Mouse (Mus musculus): ENCODE data around the gene Arhgap11a. TPM values are rescaled to one million over a fixed set of nuclear protein-coding genes. Genes with fewer than 3 reads are reported as not detected.
A peak's percentile ranks its signal among the peaks of the same experiment; 100 is the strongest.

Arhgap11a gene
- polyA plus RNA-seq, 1 experiment from 2014 or later = 29.7 TPM

GRCm38 (mm10) chr2:113839488-113839887 lies 9.0 kb downstream of the Arhgap11a start:
- ATAC-seq = no peak
- H3K9me3 ChIP-seq (replicated peaks) = no peaks in the 10 kb centered on the region
- H3K4me1 ChIP-seq = peaks cover 3% of the 10 kb centered on the region; the same call in 1 of the 2 replicates
- no peak overlapping the region for H3K9ac ChIP-seq
- H3K27me3 ChIP-seq (replicated peaks) = no peaks in the 10 kb centered on the region
- H3K4me3 ChIP-seq = no peak overlapping the region
- no peak overlapping the region for H3K27ac ChIP-seq
- H3K4me2 ChIP-seq = no peak overlapping the region
- 84% methylated on average over 4 of the region's 4 CpGs for WGBS (ENCODE audit: insufficient replicate concordance)
- peaks cover 83% of the 10 kb centered on the region for H3K36me3 ChIP-seq

- ATAC-seq = no peak
- Histone ChIP-seq H3K4me2 (no peak overlapping the region), H3K4me1 (no peaks in the 10 kb centered on the region), H3K9ac (no peak overlapping the region), H3K27me3 (replicated peaks) (no peaks in the 10 kb centered on the region), H3K36me3 (peaks cover 81% of the 10 kb centered on the region), H3K27ac (no peak overlapping the region), H3K9me3 (replicated peaks) (0 out of 2 replicates have a peak, but pooled peaks cover 10% of the 10 kb centered on the region), H3K4me3 (no peak overlapping the region)
- WGBS (ENCODE audit: insufficient replicate concordance) = 83% methylated on average over 3 of the region's 3 CpGs
These were observed 13.2 kb downstream of the Arhgap11a start for GRCm38 (mm10) chr2:113835219-113835618.

DNA sequence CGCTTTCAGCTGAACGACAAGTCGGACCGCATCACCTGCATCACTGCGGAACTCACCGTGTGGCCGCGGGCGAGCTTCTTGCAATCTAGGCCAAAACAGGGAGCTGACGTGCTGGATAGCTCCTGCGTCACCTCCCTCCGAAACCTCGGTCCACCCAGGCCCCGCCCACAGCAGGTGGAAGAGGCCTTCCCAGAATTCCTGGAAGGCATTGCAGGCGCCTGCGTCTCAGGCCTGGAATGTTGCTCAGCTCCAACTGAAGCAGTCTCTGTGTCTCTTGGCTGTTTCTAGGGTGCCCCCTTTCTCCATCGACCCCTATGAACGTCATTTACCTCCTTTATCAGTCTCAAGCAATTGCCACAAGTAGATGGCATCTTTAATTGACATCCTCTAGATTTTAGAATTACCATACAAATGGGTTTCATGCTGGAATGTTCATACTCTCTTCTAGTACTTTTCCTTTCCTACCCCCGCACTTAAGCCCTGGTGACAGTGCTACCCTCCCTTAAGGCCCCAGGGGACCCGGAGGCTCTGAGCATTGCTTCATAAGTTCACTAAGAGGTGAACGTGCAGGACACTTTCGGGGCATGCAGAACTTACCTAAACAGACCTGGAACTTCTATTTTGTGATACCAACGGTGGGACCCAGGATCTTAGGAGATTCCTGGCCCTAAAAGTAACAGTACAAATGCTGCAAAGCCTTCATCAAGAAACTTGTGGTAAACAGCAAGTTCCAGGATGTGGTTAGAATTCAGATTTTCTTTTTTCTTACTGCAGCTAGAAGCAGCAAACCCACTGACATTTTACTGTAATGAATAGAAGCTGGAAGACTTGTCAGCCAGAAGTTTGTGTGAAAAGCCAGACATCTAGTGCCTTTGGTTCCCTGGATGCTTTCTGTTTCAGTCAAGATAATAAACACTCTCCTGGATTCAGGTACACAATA lies 19.2 kb downstream of the Arhgap11a start, which contains the start of gene Scg5:
Gene Scg5 (minus strand): TSS at position 179 of the 940 bp plus-strand sequence.
- Histone ChIP-seq H3K27ac (no peak within 1 kb of the TSS), H3K27me3 (replicated peaks) (no peaks in the 10 kb centered on the region), H3K4me1 (peaks cover 14% of the 10 kb centered on the region), H3K9ac (no peak within 1 kb of the TSS), H3K9me3 (replicated peaks) (0 out of 2 replicates have a peak, but pooled peaks cover 10% of the 10 kb centered on the region), H3K4me2 (peak within 1 kb of the TSS; percentile 32), H3K36me3 (peaks cover 35% of the 10 kb centered on the region), H3K4me3 (no peak within 1 kb of the TSS)
- 30% methylated on average over 23 of the region's 23 CpGs for WGBS (ENCODE audit: insufficient replicate concordance)
- ATAC-seq = peak; percentile 32; the same call in 1 of the 2 replicates

DNA sequence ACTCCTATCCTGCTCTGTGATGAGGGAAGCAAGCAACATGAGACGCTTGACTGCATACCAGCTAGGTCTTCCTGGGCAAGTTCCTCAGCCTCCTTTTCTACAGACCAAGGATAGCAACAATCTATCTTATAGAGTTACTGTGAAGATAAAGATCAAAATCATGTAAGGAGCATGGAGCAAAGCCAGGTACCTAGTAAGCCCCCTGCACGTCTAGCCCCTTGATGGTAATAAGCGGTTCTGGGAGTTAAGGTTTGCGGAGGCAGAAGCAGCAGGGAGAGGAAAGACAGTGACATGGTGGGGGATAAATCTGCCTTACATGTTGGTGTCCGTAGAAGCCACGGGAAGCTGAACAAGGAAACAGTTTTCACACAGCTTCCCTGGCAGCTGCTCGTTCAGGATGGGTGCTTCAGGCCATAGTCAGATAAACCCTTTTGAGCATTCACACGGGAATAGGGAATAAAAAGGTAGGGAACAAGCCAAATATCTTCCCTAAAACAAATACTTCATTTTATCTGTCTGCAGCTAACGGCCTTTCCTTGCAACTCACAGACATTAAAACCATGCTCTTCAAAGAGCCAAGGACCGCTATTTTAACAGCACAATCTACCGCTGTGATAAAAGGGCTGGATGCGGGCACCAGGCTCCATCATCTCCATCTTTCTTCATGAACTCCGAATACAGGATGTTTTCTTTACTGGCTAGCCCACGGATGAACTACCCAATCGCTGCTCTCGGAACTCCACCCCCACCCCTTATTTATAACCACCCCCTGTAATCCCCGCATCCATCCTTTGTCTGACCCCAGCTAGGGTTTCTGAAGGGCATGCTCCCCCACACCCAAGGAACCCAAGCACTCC lies 20.1 kb downstream of the Arhgap11a start:
- Histone ChIP-seq H3K27me3 (replicated peaks) (no peaks in the 10 kb centered on the region), H3K27ac (no peak overlapping the region), H3K4me1 (peaks cover 14% of the 10 kb centered on the region), H3K9ac (no peak overlapping the region), H3K36me3 (peaks cover 26% of the 10 kb centered on the region), H3K4me3 (no peak overlapping the region), H3K4me2 (peak overlapping the region; percentile 32), H3K9me3 (replicated peaks) (0 out of 2 replicates have a peak, but pooled peaks cover 6% of the 10 kb centered on the region)
- WGBS (ENCODE audit: insufficient replicate concordance) = 39% methylated on average over 17 of the region's 17 CpGs
- 0 out of 2 replicates have a peak, but pooled peaks have one; percentile 37 for ATAC-seq

DNA sequence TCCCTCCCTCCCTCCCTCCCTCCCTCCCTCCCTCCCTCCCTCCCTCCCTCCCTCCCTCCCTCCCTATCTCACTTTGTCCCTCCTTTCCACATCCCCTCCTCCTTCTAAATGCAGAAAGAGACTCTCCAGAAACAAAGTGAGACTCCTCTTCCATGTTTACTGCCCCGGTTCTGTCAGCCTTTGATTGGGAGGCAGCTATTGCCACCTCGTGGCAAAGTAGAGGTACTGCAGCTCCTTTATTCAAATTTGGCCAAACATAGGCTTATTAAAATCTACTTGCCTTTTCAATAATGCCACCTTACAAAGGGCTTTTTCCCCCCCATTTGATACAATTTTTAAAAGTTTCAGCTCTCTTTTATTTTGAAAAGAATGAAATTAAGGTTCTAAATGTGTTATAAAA lies 24.6 kb downstream of the Arhgap11a start:
- ATAC-seq = no peak

GRCm38 (mm10) chr2:113822367-113822766 lies 26.1 kb downstream of the Arhgap11a start:
- Histone ChIP-seq H3K4me3 (no peak overlapping the region), H3K27me3 (replicated peaks) (no peaks in the 10 kb centered on the region), H3K36me3 (no peaks in the 10 kb centered on the region), H3K4me1 (no peaks in the 10 kb centered on the region), H3K4me2 (no peak overlapping the region), H3K27ac (no peak overlapping the region), H3K9me3 (replicated peaks) (no peaks in the 10 kb centered on the region), H3K9ac (no peak overlapping the region)
- 89% methylated on average over 8 of the region's 8 CpGs for WGBS (ENCODE audit: insufficient replicate concordance)
- no peak for ATAC-seq

More for the DNA sequence above, 24.6 kb downstream of the Arhgap11a start:
- peaks cover 6% of the 10 kb centered on the region for H3K4me1 ChIP-seq
- H3K4me2 ChIP-seq = no peak overlapping the region
- H3K36me3 ChIP-seq = no peaks in the 10 kb centered on the region
- 5% methylated on average over 2 of the region's 2 CpGs for WGBS (ENCODE audit: insufficient replicate concordance)
- H3K27me3 ChIP-seq (replicated peaks) = no peaks in the 10 kb centered on the region
- no peak overlapping the region for H3K4me3 ChIP-seq
- no peaks in the 10 kb centered on the region for H3K9me3 ChIP-seq (replicated peaks)
- H3K27ac ChIP-seq = no peak overlapping the region
- H3K9ac ChIP-seq = no peak overlapping the region

GRCm38 (mm10) chr2:113821176-113821734 lies 27.2 kb downstream of the Arhgap11a start:
- 76% methylated on average over 12 of the region's 12 CpGs for WGBS (ENCODE audit: insufficient replicate concordance)
- H3K4me1 ChIP-seq = no peaks in the 10 kb centered on the region
- ATAC-seq = no peak
- H3K4me2 ChIP-seq = no peak overlapping the region
- H3K9ac ChIP-seq = no peak overlapping the region
- H3K36me3 ChIP-seq = no peaks in the 10 kb centered on the region
- 0 out of 2 replicates have a peak, but pooled peaks cover 3% of the 10 kb centered on the region for H3K9me3 ChIP-seq (replicated peaks)
- H3K27ac ChIP-seq = no peak overlapping the region
- H3K27me3 ChIP-seq (replicated peaks) = no peaks in the 10 kb centered on the region
- no peak overlapping the region for H3K4me3 ChIP-seq

DNA sequence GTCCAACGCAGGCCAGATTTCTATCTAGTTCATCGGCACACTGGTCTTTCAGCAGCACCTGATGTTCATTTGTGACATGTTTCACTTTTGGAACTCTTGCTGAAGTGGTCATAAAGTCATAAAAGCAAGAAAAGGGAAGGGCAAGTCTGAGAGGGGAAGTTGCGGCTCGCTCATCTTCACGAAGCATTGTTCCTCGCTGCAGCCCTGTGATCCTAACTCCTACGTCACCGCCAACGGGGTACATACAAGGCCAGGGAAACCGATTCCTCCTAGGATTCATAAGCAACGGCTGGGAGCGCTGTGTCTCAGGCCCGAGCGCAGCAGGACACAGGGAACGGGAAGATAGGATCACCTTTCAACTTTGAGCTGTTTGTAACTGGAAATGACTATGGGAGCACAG lies 28.3 kb downstream of the Arhgap11a start:
- ATAC-seq = no peak
- 82% methylated on average over 15 of the region's 15 CpGs for WGBS (ENCODE audit: insufficient replicate concordance)

DNA sequence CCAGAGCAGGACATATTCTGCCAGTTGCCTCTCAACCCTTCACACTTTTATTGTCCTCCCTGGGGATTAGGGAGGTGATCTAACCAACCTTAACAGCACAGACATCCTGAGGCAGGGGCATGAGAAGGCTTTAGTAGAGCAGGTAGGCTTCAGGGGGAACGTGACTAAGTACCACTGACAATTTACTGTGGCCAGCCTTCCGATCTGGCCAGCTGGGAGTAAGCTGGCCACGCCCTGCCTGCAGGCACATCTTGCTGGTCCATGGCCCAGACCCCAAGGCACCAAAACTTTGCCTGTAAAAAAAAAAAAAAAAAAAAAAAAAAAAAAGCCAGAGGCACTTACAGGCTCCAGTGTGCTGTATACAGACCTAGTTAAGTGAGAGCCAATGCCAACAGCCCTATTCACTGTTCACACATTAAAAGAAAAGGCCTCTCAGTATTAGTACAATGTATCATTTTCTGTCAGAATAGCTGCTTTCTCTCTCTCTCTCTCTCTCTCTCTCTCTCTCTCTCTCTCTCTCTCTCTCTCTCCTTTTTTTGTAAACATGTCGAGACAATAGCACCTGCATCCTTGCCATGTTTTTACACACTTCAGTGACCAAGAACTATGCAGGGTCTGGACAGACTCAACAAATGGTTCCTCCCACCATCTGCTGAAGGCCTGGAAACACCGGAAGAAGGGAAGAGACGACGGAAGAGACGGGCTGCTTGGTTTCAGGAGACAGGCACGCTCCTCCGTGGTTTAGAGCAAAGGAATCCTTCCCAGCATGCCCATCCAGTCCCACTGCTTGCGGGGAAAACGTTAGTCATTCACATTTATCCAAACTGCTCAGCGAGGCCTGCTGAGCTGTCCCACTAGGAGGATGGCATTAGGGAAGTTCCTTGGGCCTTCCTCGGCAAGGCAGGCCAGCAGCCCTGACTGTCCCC lies 30.5 kb downstream of the Arhgap11a start:
- no peak for ATAC-seq
- Histone ChIP-seq H3K4me2 (no peak overlapping the region), H3K27me3 (replicated peaks) (no peaks in the 10 kb centered on the region), H3K9me3 (replicated peaks) (0 out of 2 replicates have a peak, but pooled peaks cover 3% of the 10 kb centered on the region), H3K4me3 (no peak overlapping the region), H3K9ac (no peak overlapping the region), H3K36me3 (no peaks in the 10 kb centered on the region), H3K27ac (no peak overlapping the region), H3K4me1 (no peaks in the 10 kb centered on the region)
- 68% methylated on average over 14 of the region's 14 CpGs for WGBS (ENCODE audit: insufficient replicate concordance)

More for the DNA sequence above, 28.3 kb downstream of the Arhgap11a start:
- H3K27me3 ChIP-seq (replicated peaks) = no peaks in the 10 kb centered on the region
- H3K27ac ChIP-seq = no peak overlapping the region
- H3K4me3 ChIP-seq = no peak overlapping the region
- H3K9me3 ChIP-seq (replicated peaks) = 0 out of 2 replicates have a peak, but pooled peaks cover 3% of the 10 kb centered on the region
- no peak overlapping the region for H3K4me2 ChIP-seq
- H3K36me3 ChIP-seq = no peaks in the 10 kb centered on the region
- H3K4me1 ChIP-seq = no peaks in the 10 kb centered on the region
- no peak overlapping the region for H3K9ac ChIP-seq

GRCm38 (mm10) chr2:113807640-113808039 lies 40.8 kb downstream of the Arhgap11a start:
- H3K36me3 ChIP-seq = no peaks in the 10 kb centered on the region
- no peak for ATAC-seq
- no peaks in the 10 kb centered on the region for H3K4me1 ChIP-seq
- H3K9ac ChIP-seq = no peak overlapping the region
- no peak overlapping the region for H3K4me2 ChIP-seq
- H3K9me3 ChIP-seq (replicated peaks) = no peaks in the 10 kb centered on the region
- 20% methylated on average over 9 of the region's 9 CpGs for WGBS (ENCODE audit: insufficient replicate concordance)
- H3K4me3 ChIP-seq = no peak overlapping the region
- H3K27me3 ChIP-seq (replicated peaks) = no peaks in the 10 kb centered on the region
- H3K27ac ChIP-seq = no peak overlapping the region

Data from liver, embryonic 12.5 days (tissue).